Mouse (Mus musculus) brain, embryonic 14.5 days (tissue): ENCODE measurements at regions not wholly inside any gene's neighbourhood (a gene's known extent, or its start where the extent isn't known, plus 50 kb on each side); places are given as distances from the start of the nearest gene placed in this dataset.

ENCODE experiments used
- CTCF ChIP-seq: fragments of 200-500 bp; IDR thresholded peaks from 2 replicates; pipeline ENCODE4 v1.5.1; 2012; ENCODE audit warnings: inconsistent platforms, mild to moderate bottlenecking, moderate library complexity, borderline replicate concordance; ENCODE audit not compliant: insufficient read depth, insufficient read length; ENCODE audit errors: extremely low read depth
- POLR2A ChIP-seq: fragments of 200-500 bp; IDR thresholded peaks from 2 replicates; pipeline ENCODE4 v1.6.1; 2012; ENCODE audit warnings: mild to moderate bottlenecking, inconsistent platforms, borderline replicate concordance; ENCODE audit not compliant: poor library complexity, insufficient read depth, insufficient read length, severe bottlenecking; ENCODE audit errors: extremely low read depth

GRCm38 (mm10) chr11:31753211-31753610, 81.5 kb upstream of the Bod1 start:
- TF ChIP-seq POLR2A (no peak), CTCF (no peak)
